Mouse (Mus musculus) bone marrow, adult 2 months (tissue): ENCODE data around the gene Gdf1. TPM values are rescaled to one million over a fixed set of nuclear protein-coding genes. Genes with fewer than 3 reads are reported as not detected.

Source experiments
- H3K27ac ChIP-seq: fragments of 200-500 bp; 2 replicates; pipeline ENCODE4 v1.5.1; 2012; ENCODE audit warnings: low read depth, mild to moderate bottlenecking, control low read depth, inconsistent platforms, low read length; ENCODE audit not compliant: control insufficient read depth, poor library complexity, insufficient read depth
- H3K4me1 ChIP-seq: fragments of 200-500 bp; 2 replicates; pipeline ENCODE4 v1.6.1; 2011; ENCODE audit warnings: low read length; ENCODE audit not compliant: control insufficient read depth, insufficient read depth
- H3K4me3 ChIP-seq: fragments of 200-500 bp; replicated peaks from 2 replicates; pipeline ENCODE3; 2011; ENCODE audit warnings: mild to moderate bottlenecking, low read depth, low read length, control low read depth; ENCODE audit not compliant: control insufficient read depth
- CTCF ChIP-seq: fragments of 200-500 bp; IDR thresholded peaks from 2 replicates; pipeline ENCODE4 v1.5.1; 2011; ENCODE audit warnings: low read length, control low read depth; ENCODE audit not compliant: control insufficient read depth, insufficient read depth
- POLR2A ChIP-seq: fragments of 200-500 bp; IDR thresholded peaks from 2 replicates; pipeline ENCODE4 v1.6.1; 2011; ENCODE audit warnings: low read depth, mild to moderate bottlenecking, control low read depth, low read length, borderline replicate concordance; ENCODE audit not compliant: control insufficient read depth
- WGBS: fragments of 180-500 bp; shearing (Covaris S2); methylation state at CpG from one replicate; pipeline ENCODE4 v1.1.7; 2018; 5-methylcytosine and 5-hydroxymethylcytosine counted together
- polyA plus RNA-seq: library from polyadenylated mRNA; stranded (reverse); fragments of >200 nt; gene quantifications from 2 replicates; pipeline ENCODE4 v1.2.4, GENCODE M21; 2011; ENCODE audit warnings: low replicate concordance; ENCODE audit not compliant: missing spikeins, insufficient read depth, insufficient read length

Gdf1 gene
- polyA plus RNA-seq, 1 experiment: not detected

DNA sequence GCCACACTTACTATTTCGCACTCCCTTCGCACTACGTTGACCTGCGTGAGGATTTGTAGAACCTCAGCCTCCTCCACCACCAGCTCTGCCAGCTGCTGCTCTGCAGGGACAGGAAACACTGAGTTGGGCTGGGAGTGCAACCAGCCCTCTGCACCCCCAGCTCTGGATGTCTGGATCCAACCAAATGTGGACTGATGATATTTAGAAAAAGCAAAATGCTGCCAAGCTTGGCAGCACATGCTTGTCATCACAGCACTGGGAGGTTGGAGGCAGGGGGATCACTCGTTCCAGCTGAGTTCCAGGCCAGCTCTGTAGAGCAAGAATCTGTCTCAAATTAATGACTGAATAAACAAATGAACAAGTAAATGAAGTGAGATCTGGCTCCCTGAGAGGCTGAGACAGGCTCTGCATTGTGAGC is 35.6 kb upstream of the Gdf1 start:
- no peak overlapping the region for H3K27ac ChIP-seq
- H3K4me1 ChIP-seq: no peaks in the 10 kb centered on the region
- 81% methylated on average over 5 of the region's 5 CpGs for WGBS
- H3K4me3 ChIP-seq: no peak overlapping the region
- no peak for TF ChIP-seq POLR2A
- no peak for TF ChIP-seq CTCF

DNA sequence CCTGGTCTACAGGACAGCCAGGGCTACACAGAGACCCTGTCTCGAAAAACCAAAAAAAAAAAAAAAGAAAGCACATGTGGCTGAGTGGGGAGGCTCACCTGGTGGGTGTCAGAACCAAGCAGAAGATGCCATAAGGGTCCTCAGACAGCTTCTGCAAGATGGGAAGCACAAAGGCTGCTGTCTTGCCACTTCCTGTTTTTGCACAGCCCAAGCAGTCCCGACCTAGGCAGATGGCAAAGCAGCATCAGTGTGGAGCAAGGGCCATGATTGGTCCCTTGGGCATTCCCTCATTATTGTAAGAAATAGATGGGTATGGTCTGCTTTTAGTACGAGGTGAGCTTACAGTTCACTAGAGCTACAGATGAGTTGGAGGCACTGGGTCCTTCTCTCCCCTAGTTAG is 28.7 kb upstream of the Gdf1 start:
- Histone ChIP-seq H3K4me3 (no peak overlapping the region), H3K4me1 (peaks cover 3% of the 10 kb centered on the region; the same call in 1 of the 2 replicates), H3K27ac (no peak overlapping the region)
- WGBS: 44% methylated on average over 3 of the region's 3 CpGs
- TF ChIP-seq POLR2A (no peak), CTCF (no peak)

DNA sequence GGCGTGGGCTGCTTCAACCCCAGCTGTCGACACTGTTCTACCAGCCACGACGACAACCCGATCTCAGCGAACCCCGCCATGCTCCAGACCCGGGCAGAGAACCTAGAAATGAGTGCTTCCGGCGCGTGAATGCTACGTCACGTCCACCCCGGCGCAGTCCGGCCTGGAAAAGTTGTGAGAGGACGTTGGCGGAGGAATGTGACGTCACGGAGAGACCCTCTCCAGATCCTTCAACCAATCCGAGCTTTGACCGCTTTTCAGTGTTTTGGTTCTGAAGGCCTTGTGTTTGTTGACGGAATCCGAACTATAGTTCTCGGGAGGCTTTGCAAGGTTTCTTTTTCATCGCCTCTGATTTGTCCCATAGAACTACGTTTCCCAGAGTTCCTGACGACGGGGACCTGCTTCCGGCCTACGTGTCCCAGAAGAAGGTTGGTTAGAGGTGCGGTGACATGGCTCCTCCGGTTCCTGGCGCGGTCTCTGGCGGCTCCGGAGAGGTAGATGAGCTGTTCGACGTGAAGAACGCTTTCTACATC is 27.2 kb upstream of the Gdf1 start, which contains the start of the genes Ddx49 and Cope:
TSS of gene Ddx49 (minus strand) at position 132 of the 533 bp plus-strand sequence.
TSS of gene Cope (plus strand) at position 161 of the 533 bp plus-strand sequence.
- H3K4me3 ChIP-seq: peak within 1 kb of the TSS; percentile 77
- H3K4me1 ChIP-seq: peaks cover 3% of the 10 kb centered on the region; the same call in 1 of the 2 replicates
- WGBS: under 1% methylated on average over 40 of the region's 40 CpGs
- peak within 1 kb of the TSS; percentile 7 for H3K27ac ChIP-seq
- peak; percentile 75; the same call in 1 of the 2 replicates for TF ChIP-seq POLR2A
- TF ChIP-seq CTCF: no peak

DNA sequence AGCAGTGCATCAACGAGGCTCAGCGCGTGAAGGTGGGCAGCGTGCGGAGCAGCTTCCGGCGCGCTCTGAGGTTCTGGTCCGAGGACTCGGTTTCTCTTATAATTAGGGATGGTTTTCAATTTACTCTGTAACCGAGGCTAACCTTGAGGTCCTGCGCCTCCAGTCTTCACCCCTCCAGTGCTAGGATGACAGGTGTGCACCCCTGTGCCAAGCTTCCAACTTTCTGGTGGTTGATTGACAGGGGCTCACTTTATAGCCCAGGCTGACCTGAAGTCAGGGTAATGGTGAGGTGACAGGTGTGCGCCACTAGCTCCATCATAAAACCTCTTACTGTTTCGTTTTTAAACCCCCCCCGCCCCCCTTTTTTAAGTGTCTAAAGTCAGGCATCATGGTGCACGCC is 26.7 kb upstream of the Gdf1 start:
- Histone ChIP-seq H3K27ac (peak overlapping the region; percentile 7), H3K4me1 (peaks cover 3% of the 10 kb centered on the region; the same call in 1 of the 2 replicates), H3K4me3 (peak overlapping the region; percentile 77)
- no peak for TF ChIP-seq CTCF
- TF ChIP-seq POLR2A: no peak
- 2% methylated on average over 16 of the region's 16 CpGs for WGBS

DNA sequence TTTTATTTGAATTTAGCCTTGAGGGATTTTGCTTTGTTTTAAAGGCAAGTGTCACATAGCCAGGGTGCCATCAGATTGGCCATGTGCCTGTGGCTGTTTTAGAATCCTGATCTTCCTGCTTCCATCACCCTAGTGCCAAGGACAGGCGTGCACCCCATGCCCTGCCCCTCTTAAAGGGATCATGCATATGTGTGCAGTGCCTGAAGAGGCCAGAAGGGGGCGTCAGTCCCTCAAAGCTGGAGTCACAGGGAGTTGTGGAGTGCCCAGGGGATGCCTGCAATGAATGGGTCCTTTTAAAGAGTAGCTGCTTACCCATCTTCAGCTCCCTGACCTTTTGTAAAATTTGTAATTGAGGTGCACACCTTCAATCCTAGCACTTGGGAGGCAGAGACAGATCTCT is 20.3 kb upstream of the Gdf1 start:
- Histone ChIP-seq H3K27ac (no peak overlapping the region), H3K4me3 (no peak overlapping the region), H3K4me1 (no peaks in the 10 kb centered on the region)
- WGBS: 41% methylated on average over 2 of the region's 2 CpGs
- TF ChIP-seq CTCF: peak; percentile 44; the same call in 1 of the 2 replicates
- TF ChIP-seq POLR2A: no peak

DNA sequence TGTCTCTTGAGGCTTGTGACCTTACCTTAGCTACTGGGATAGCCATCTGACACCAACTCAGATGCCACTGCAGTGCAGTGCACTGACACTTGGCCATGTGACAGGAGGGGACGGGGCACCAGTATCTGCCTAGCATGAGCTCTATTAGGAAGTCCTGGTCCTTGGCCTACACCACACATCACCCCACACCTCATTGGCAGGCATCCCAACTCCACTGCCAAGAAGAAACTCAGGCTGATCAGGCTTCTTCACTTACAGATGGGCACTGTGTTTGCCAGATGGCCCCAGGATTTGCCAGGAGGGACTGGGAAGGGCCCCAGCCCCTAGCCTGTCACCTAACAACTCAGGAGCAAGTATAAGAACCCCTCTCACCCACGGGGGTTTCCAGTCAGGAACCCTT is 16.2 kb upstream of the Gdf1 start:
- TF ChIP-seq CTCF (no peak), POLR2A (no peak)
- H3K4me1 ChIP-seq: no peaks in the 10 kb centered on the region; the same call in 1 of the 2 replicates
- 73% methylated on average over 2 of the region's 2 CpGs for WGBS

DNA sequence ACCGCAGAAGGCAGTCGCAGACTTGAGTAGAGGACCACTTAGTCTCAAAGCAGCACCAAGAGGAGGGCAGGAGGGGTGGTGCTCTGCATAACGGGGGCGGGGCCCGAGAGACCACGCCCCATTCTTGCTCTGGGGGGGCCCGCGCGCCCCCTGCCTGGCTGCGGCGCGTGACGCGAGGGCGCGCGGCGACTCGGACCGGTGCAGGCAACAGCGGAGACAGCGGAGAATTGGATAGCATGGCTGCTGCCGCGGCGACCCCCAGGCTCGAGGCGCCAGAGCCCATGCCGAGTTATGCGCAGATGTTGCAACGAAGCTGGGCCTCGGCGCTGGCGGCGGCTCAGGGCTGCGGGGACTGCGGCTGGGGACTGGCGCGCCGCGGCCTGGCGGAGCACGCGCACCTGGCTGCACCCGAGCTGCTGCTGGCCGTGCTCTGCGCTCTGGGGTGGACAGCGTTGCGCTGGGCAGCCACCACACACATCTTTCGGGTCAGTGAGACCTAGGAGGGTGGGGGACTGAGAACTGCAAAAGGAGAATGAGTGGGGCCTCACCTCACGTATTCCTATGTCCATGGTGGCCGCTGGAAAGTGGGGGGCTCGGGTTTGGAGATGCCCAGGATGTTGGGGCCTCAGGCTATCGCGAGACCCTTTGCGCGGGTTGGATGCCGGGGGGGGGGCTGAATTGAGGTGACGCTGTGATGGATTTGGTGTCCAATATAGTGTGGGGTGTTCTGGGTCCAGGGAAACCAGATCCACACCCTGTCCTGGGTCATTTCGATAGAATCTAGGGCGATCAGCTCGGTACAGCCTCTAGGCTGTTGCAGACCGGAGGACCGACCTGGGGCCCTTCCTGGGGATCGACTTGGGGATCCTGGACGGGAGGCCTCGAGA is 13.8 kb upstream of the Gdf1 start, which contains the start of gene Cers1:
TSS of gene Cers1 (plus strand) at position 152 of the 887 bp plus-strand sequence.
- 9% methylated on average over 65 of the region's 66 CpGs for WGBS
- no peak for TF ChIP-seq POLR2A
- no peak for TF ChIP-seq CTCF
- no peak within 1 kb of the TSS for H3K27ac ChIP-seq
- H3K4me3 ChIP-seq: no peak within 1 kb of the TSS
- no peaks in the 10 kb centered on the region; the same call in 1 of the 2 replicates for H3K4me1 ChIP-seq

More for the DNA sequence above, 16.2 kb upstream of the Gdf1 start:
- Histone ChIP-seq H3K4me3 (no peak overlapping the region), H3K27ac (no peak overlapping the region; the same call in 1 of the 2 replicates)

DNA sequence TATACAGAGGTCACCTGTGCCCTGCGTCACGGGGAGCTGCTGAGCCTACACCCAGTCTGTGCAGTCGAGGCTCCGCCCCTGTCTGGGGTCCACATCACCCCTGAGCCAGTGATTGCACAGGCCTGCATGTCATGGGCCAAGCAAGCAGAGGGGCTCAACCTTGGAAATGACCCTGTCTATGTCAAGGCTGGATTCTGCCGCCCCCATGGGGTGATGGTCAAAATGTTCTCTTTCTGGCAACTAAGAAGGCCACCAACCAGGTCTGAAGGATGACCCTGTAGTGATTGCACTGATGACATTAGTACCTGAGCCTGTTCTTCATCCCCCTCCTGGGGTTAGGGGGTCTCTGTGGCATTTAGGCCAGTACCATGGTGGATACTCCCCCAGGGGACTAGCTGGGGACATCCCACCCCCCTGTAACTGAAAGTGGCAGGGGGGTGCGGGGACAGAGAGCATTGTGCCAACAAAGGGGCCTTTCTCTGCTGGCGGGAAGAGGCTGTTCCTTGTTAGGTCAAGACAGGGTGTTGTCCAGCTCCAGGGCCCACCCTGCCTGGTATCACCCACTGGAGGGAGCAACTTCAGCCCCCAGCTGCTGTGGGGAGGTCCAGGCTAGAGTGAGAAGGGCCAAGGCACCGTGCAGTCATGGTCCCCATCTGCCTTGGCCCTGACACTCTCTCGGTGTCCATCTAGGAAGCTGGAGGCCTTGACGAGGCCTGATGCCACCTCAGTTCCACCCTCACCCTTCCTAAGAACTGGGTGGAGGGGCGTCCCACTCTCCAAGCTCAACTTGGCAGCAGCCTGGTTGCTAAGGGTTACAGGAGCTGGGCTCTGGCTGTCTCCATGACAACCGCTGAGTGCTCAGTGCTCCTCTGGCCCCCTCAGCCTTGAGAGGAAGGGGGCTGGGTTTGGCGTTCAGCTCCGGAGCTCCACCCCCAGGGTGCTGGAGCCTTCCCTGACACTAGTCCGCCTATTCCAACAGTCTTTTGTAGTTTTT is 12.8 kb upstream of the Gdf1 start:
- Histone ChIP-seq H3K27ac (no peak overlapping the region), H3K4me1 (no peaks in the 10 kb centered on the region; the same call in 1 of the 2 replicates), H3K4me3 (no peak overlapping the region)
- 40% methylated on average over 15 of the region's 15 CpGs for WGBS
- no peak for TF ChIP-seq POLR2A
- peak; percentile 1; the same call in 1 of the 2 replicates for TF ChIP-seq CTCF
